Mouse (Mus musculus): ENCODE results near the gene Galntl6.

DNA sequence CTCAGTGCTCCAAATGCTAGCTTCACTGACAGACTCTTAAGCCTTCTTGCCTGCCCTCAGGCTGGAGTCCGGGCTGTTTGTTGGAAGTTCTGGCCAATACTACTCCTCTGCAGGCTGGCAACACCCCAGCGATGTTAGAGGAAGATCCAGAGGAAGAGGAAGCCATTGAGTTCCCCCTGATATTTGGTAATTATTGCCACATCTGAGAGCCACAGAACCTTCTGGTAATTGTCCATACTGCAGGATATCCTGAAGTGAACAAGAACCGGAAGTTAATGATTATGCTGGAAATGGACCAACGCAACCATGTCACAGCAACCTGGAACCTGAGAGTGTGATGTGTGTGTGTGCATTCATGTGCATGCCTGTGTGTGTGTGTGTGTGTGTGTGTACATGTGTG, 1111.2 kb downstream of the Galntl6 start:
- TF ChIP-seq POLR2A (IDR thresholded peaks at IDR 0.05; ENCODE audit: borderline replicate concordance, insufficient read depth, low read length) (no peak), CTCF (IDR thresholded peaks at IDR 0.05; ENCODE audit: borderline replicate concordance, insufficient read depth, low read depth, low read length) (no peak)

Measured in cerebellum, adult 2 months (tissue).